Mouse (Mus musculus) lung, postnatal 14 days (tissue): ENCODE results near the gene Ugt2a3.
"Not testable (repeated sequence)": the region's sequence is repeated elsewhere in the genome, so short reads cannot be mapped to it uniquely, and the experiment has no call there.

Source experiments
- DNase-seq: peaks from one replicate; pipeline ENCODE4 v3.0.0; 2021

Ugt2a3 gene

GRCm38 (mm10) chr5:87336961-87337697 lies at the start of gene Ugt2a3:
TSS of gene Ugt2a3 (minus strand) at chr5:87337195.
- DNase-seq = no peak

GRCm38 (mm10) chr5:87380234-87380633 lies 43.2 kb upstream of the Ugt2a3 start:
- DNase-seq = no peak

- no peak for DNase-seq
These were observed 42.8 kb upstream of the Ugt2a3 start for GRCm38 (mm10) chr5:87379825-87380224.

- DNase-seq = no peak
These were observed 38.9 kb upstream of the Ugt2a3 start for GRCm38 (mm10) chr5:87375874-87376383.

GRCm38 (mm10) chr5:87373502-87373863 lies 36.5 kb upstream of the Ugt2a3 start:
- DNase-seq = no peak

GRCm38 (mm10) chr5:87372788-87373501 lies 36.0 kb upstream of the Ugt2a3 start:
- not testable (repeated sequence) for DNase-seq

GRCm38 (mm10) chr5:87350350-87350749 lies 13.4 kb upstream of the Ugt2a3 start:
- no peak for DNase-seq

GRCm38 (mm10) chr5:87349150-87349549 lies 12.2 kb upstream of the Ugt2a3 start:
- DNase-seq = not testable (repeated sequence)

- not testable (repeated sequence) for DNase-seq
These were observed 10.6 kb upstream of the Ugt2a3 start for GRCm38 (mm10) chr5:87347479-87348078.

- no peak for DNase-seq
These were observed 3.5 kb upstream of the Ugt2a3 start for GRCm38 (mm10) chr5:87340461-87340860.

GRCm38 (mm10) chr5:87335199-87335598 lies 1.8 kb downstream of the Ugt2a3 start:
- no peak for DNase-seq

- DNase-seq = no peak
These were observed 3.4 kb downstream of the Ugt2a3 start for GRCm38 (mm10) chr5:87333584-87333983.

- no peak for DNase-seq
These were observed 25.6 kb downstream of the Ugt2a3 start for GRCm38 (mm10) chr5:87311392-87311791.

- not testable (repeated sequence) for DNase-seq
These were observed 50.8 kb downstream of the Ugt2a3 start for GRCm38 (mm10) chr5:87286180-87286579.

GRCm38 (mm10) chr5:87275986-87276385 lies 61.0 kb downstream of the Ugt2a3 start:
- not testable (repeated sequence) for DNase-seq

GRCm38 (mm10) chr5:87275581-87275980 lies 61.4 kb downstream of the Ugt2a3 start:
- no peak for DNase-seq
